Comparison of ENCODE assay signal across 12 mouse cellular contexts in genomic region chr5:149648196-149648595, GRCm38 (mm10). TPM values are rescaled to one million over a fixed set of nuclear protein-coding genes. Genes with fewer than 3 reads are reported as not detected.
A peak's percentile ranks its signal among the peaks of the same experiment; 100 is the strongest.
DNase-seq lines count a peak whose midpoint lies in the region; ATAC-seq and TF ChIP-seq lines count a peak whose summit lies in the region.
"Had no signal": no experiment of that assay in that cellular context is flagged by ENCODE, and none has a peak within 500 bp of the region (broad histone marks: within the 10 kb centered on the region; RNA-seq: fewer than 3 reads in every experiment).

No protein-coding gene starts in this region.

- H3K9ac ChIP-seq in heart, embryonic 16.5 days (ENCODE audit: low read length), result no peak overlapping the region
- no peak overlapping the region for H3K9ac ChIP-seq in midbrain, embryonic 11.5 days (ENCODE audit: low read length)
- H3K9ac ChIP-seq in liver, embryonic 12.5 days, result peak overlapping the region; percentile 35; the same call in 1 of the 2 replicates
- H3K9ac ChIP-seq: forebrain, embryonic 12.5 days; limb, embryonic 15.5 days; stomach, embryonic 15.5 days had no signal

- H3K9me3 ChIP-seq in heart, embryonic 16.5 days (replicated peaks; ENCODE audit: control insufficient read depth, low read length), result no peaks in the 10 kb centered on the region
- H3K9me3 ChIP-seq in midbrain, embryonic 10.5 days (replicated peaks), result no peaks in the 10 kb centered on the region
- H3K9me3 ChIP-seq in midbrain, embryonic 11.5 days (ENCODE audit: control insufficient read depth, low read length), result no peaks in the 10 kb centered on the region
- H3K9me3 ChIP-seq in liver, embryonic 12.5 days (replicated peaks), result no peaks in the 10 kb centered on the region
- H3K9me3 ChIP-seq: forebrain, embryonic 12.5 days; limb, embryonic 15.5 days; stomach, embryonic 15.5 days had no signal

- no peak overlapping the region for H3K4me2 ChIP-seq in heart, embryonic 16.5 days (ENCODE audit: low read depth, low read length)
- H3K4me2 ChIP-seq in midbrain, embryonic 11.5 days, result no peak overlapping the region
- peak overlapping the region; percentile 61 for H3K4me2 ChIP-seq in liver, embryonic 12.5 days
- H3K4me2 ChIP-seq: forebrain, embryonic 12.5 days; limb, embryonic 15.5 days; stomach, embryonic 15.5 days had no signal

- 27% methylated on average over 4 of the region's 4 CpGs for WGBS in heart, embryonic 16.5 days
- WGBS in midbrain, embryonic 10.5 days, result 77% methylated on average over 4 of the region's 4 CpGs
- WGBS in midbrain, embryonic 11.5 days, result 82% methylated on average over 4 of the region's 4 CpGs
- WGBS in liver, embryonic 12.5 days (ENCODE audit: insufficient replicate concordance), result 47% methylated on average over 4 of the region's 4 CpGs
- 16% methylated on average over 4 of the region's 4 CpGs for WGBS in small intestine, adult 2 months

- peak; percentile 49 for ATAC-seq in heart, embryonic 16.5 days (replicated peaks; ENCODE audit: extremely low read depth, insufficient read depth, low FRiP score)
- no peak for ATAC-seq in midbrain, embryonic 11.5 days (ENCODE audit: low FRiP score)
- no peak for ATAC-seq in liver, embryonic 12.5 days

- H3K27ac ChIP-seq in heart, embryonic 16.5 days (ENCODE audit: low read length), result no peak overlapping the region
- H3K27ac ChIP-seq in midbrain, embryonic 10.5 days (replicated peaks), result peak overlapping the region; percentile 38; the same call in 1 of the 2 replicates
- H3K27ac ChIP-seq in midbrain, embryonic 11.5 days (ENCODE audit: low read depth, low read length), result no peak overlapping the region
- H3K27ac ChIP-seq in liver, embryonic 12.5 days, result peak overlapping the region; percentile 91
- H3K27ac ChIP-seq in small intestine, adult 2 months (ENCODE audit: insufficient read depth, low read depth, low read length), result peak overlapping the region; percentile 99
- H3K27ac ChIP-seq: forebrain, embryonic 12.5 days; limb, embryonic 15.5 days; stomach, embryonic 15.5 days had no signal

- no peak for TF ChIP-seq CTCF in small intestine, adult 2 months (IDR thresholded peaks at IDR 0.05; ENCODE audit: extremely low read depth, insufficient read length, insufficient replicate concordance, low read depth, low read length)

- no peak overlapping the region for H3K4me3 ChIP-seq in heart, embryonic 16.5 days (ENCODE audit: low read length)
- H3K4me3 ChIP-seq in midbrain, embryonic 10.5 days, result no peak overlapping the region
- no peak overlapping the region for H3K4me3 ChIP-seq in midbrain, embryonic 11.5 days (ENCODE audit: low read depth, low read length)
- no peak overlapping the region for H3K4me3 ChIP-seq in liver, embryonic 12.5 days
- H3K4me3 ChIP-seq in small intestine, adult 2 months (ENCODE audit: low read depth, low read length), result no peak overlapping the region
- H3K4me3 ChIP-seq: forebrain, embryonic 12.5 days; limb, embryonic 15.5 days; stomach, embryonic 15.5 days had no signal

- H3K27me3 ChIP-seq in heart, embryonic 16.5 days (ENCODE audit: control insufficient read depth, insufficient read depth, low read length), result no peaks in the 10 kb centered on the region
- H3K27me3 ChIP-seq in midbrain, embryonic 10.5 days (ENCODE audit: low read depth, poor library complexity, severe bottlenecking), result no peaks in the 10 kb centered on the region
- H3K27me3 ChIP-seq in midbrain, embryonic 11.5 days (ENCODE audit: control insufficient read depth, insufficient read depth, low read length), result no peaks in the 10 kb centered on the region
- H3K27me3 ChIP-seq in liver, embryonic 12.5 days (replicated peaks), result no peaks in the 10 kb centered on the region
- H3K27me3 ChIP-seq in small intestine, adult 2 months (ENCODE audit: control insufficient read depth, insufficient read depth, low read length), result no peaks in the 10 kb centered on the region
- H3K27me3 ChIP-seq: forebrain, embryonic 12.5 days; limb, embryonic 15.5 days; stomach, embryonic 15.5 days had no signal

- no peak for DNase-seq in heart, adult 8-10 months (ENCODE audit: low spot score)
- no peak for DNase-seq in midbrain, embryonic 10.5 days (ENCODE audit: low spot score)
- DNase-seq in midbrain, embryonic 11.5 days (ENCODE audit: low spot score, missing footprints), result no peak
- DNase-seq in thymus, adult 18-20 months, result no peak
- no peak for DNase-seq in cerebellum, adult 9-10 months
- DNase-seq: embryo, embryonic 11 days had no signal

- no peak for TF ChIP-seq POLR2A in small intestine, adult 2 months (IDR thresholded peaks at IDR 0.05; ENCODE audit: low read depth, low read length)

- H3K36me3 ChIP-seq in heart, embryonic 16.5 days (ENCODE audit: control insufficient read depth, insufficient read depth), result no peaks in the 10 kb centered on the region
- H3K36me3 ChIP-seq in midbrain, embryonic 10.5 days, result no peaks in the 10 kb centered on the region
- H3K36me3 ChIP-seq in midbrain, embryonic 11.5 days (ENCODE audit: control insufficient read depth, insufficient read depth, low read length), result no peaks in the 10 kb centered on the region
- H3K36me3 ChIP-seq in liver, embryonic 12.5 days, result no peaks in the 10 kb centered on the region
- no peaks in the 10 kb centered on the region for H3K36me3 ChIP-seq in small intestine, adult 2 months (ENCODE audit: control insufficient read depth, insufficient read depth, low read length)
- H3K36me3 ChIP-seq: forebrain, embryonic 12.5 days; limb, embryonic 15.5 days; stomach, embryonic 15.5 days had no signal

- H3K4me1 ChIP-seq in heart, embryonic 16.5 days (ENCODE audit: control insufficient read depth, insufficient read depth, low read length), result peaks cover 8% of the 10 kb centered on the region; the same call in 1 of the 2 replicates
- H3K4me1 ChIP-seq in midbrain, embryonic 10.5 days, result peaks cover 7% of the 10 kb centered on the region; the same call in 1 of the 2 replicates
- H3K4me1 ChIP-seq in midbrain, embryonic 11.5 days (ENCODE audit: control insufficient read depth, insufficient read depth, low read length), result no peaks in the 10 kb centered on the region
- peaks cover 61% of the 10 kb centered on the region for H3K4me1 ChIP-seq in liver, embryonic 12.5 days
- H3K4me1 ChIP-seq in small intestine, adult 2 months (ENCODE audit: control insufficient read depth, insufficient read depth, insufficient read length, low read length), result peaks cover 21% of the 10 kb centered on the region; the same call in 1 of the 2 replicates
- H3K4me1 ChIP-seq: limb, embryonic 15.5 days had no signal

RNA-seq across cellular contexts. Expression of gene Hsph1, which starts 12.0 kb away (rescaled TPM):
- polyA plus RNA-seq in heart, embryonic 16.5 days (2015; fragmentation: Nextera tagmentation; extraction: Ambion mirVana), result 27.7 and 29.1 TPM in 2 replicates
- 10 to 100 TPM; 43.9 to 80.9 (median 65.3) TPM for total RNA-seq in heart, adult 8-10 months (2022)
- polyA plus RNA-seq in midbrain, embryonic 10.5 days (2016; fragmentation: Nextera tagmentation; extraction: Ambion mirVana), result 109 and 137 TPM in 2 replicates
- polyA plus RNA-seq in midbrain, embryonic 11.5 days (2014; fragmentation: Nextera tagmentation; extraction: Ambion mirVana), result 131 and 145 TPM in 2 replicates
- 69.5 and 76.4 TPM in 2 replicates for polyA plus RNA-seq in liver, embryonic 12.5 days (2016; fragmentation: Nextera tagmentation; extraction: Ambion mirVana)
- 4.1 and 6.6 TPM in 2 replicates for polyA plus RNA-seq in small intestine, adult 2 months (2012; rRNA removed)

RNA-seq across cellular contexts. Expression of gene B3glct, which starts 29.8 kb away (rescaled TPM):
- polyA plus RNA-seq in heart, embryonic 16.5 days (2015; fragmentation: Nextera tagmentation; extraction: Ambion mirVana), result 7.3 and 7.4 TPM in 2 replicates
- 1 to 10 TPM; 4.1 to 8.0 (median 6.5) TPM for total RNA-seq in heart, adult 8-10 months (2022)
- 14.1 and 16.7 TPM in 2 replicates for polyA plus RNA-seq in midbrain, embryonic 10.5 days (2016; fragmentation: Nextera tagmentation; extraction: Ambion mirVana)
- 16.0 and 18.7 TPM in 2 replicates for polyA plus RNA-seq in midbrain, embryonic 11.5 days (2014; fragmentation: Nextera tagmentation; extraction: Ambion mirVana)
- 7.5 and 8.4 TPM in 2 replicates for polyA plus RNA-seq in liver, embryonic 12.5 days (2016; fragmentation: Nextera tagmentation; extraction: Ambion mirVana)
- 3.5 and 4.8 TPM in 2 replicates for polyA plus RNA-seq in small intestine, adult 2 months (2012; rRNA removed)

Comparison
In these comparisons a context has a peak if more than half of its experiments do, and no peak if none do; other contexts are left out.
1. H3K27ac ChIP-seq: peak in midbrain, embryonic 10.5 days (single experiment), liver, embryonic 12.5 days (single experiment) and small intestine, adult 2 months (single experiment); none in heart, embryonic 16.5 days (single experiment) and midbrain, embryonic 11.5 days (single experiment).